Mouse (Mus musculus): ENCODE measurements around the gene Tmem248. TPM values are rescaled to one million over a fixed set of nuclear protein-coding genes. Genes with fewer than 3 reads are reported as not detected.

Tmem248 gene
- total and polyA plus RNA-seq, 3 experiments, result 20.8 to 46.1 (median 35.7) TPM

GRCm38 (mm10) chr5:130275509-130275908 lies 58.6 kb downstream of the Tmem248 start:
- TF ChIP-seq POLR2A (IDR thresholded peaks at IDR 0.05; ENCODE audit: insufficient read depth, low read depth, low read length) (no peak), CTCF (IDR thresholded peaks at IDR 0.05) (no peak; the same call in 1 of the 2 replicates), EP300 (IDR thresholded peaks at IDR 0.05; ENCODE audit: insufficient read depth, low read depth, low read length) (no peak)
- no peak overlapping the region for H3K27ac ChIP-seq
- no peaks in the 10 kb centered on the region for H3K79me2 ChIP-seq (replicated peaks; ENCODE audit: control insufficient read depth, insufficient read depth, low read length)
- H3K27me3 ChIP-seq (ENCODE audit: control insufficient read depth, insufficient read depth, low read length), result no peaks in the 10 kb centered on the region
- DNase-seq, result no peak
- no peaks in the 10 kb centered on the region for H3K4me1 ChIP-seq (ENCODE audit: control insufficient read depth, insufficient read depth, low read length)
- WGBS, result 35% methylated on average over 4 of the region's 4 CpGs
- H3K9ac ChIP-seq (ENCODE audit: low read depth, low read length), result no peak overlapping the region
- no peaks in the 10 kb centered on the region for H3K36me3 ChIP-seq (ENCODE audit: control insufficient read depth, insufficient read depth, low read length)
- intact Hi-C loops (cut with DNase I), result no loop called here
- H3K4me3 ChIP-seq, result no peak overlapping the region

- Histone ChIP-seq H3K36me3 (ENCODE audit: control insufficient read depth, insufficient read depth, low read length) (no peaks in the 10 kb centered on the region), H3K27ac (no peak overlapping the region; the same call in 1 of the 2 replicates), H3K4me1 (ENCODE audit: control insufficient read depth, insufficient read depth, low read length) (no peaks in the 10 kb centered on the region), H3K79me2 (replicated peaks; ENCODE audit: control insufficient read depth, insufficient read depth, low read length) (no peaks in the 10 kb centered on the region), H3K4me3 (no peak overlapping the region), H3K9ac (ENCODE audit: low read depth, low read length) (no peak overlapping the region), H3K27me3 (ENCODE audit: control insufficient read depth, insufficient read depth, low read length) (no peaks in the 10 kb centered on the region)
- intact Hi-C loops (cut with DNase I), result no loop called here
- 39% methylated on average over 7 of the region's 7 CpGs for WGBS
- no peak for DNase-seq
- no peak for TF ChIP-seq CTCF (IDR thresholded peaks at IDR 0.05)
- TF ChIP-seq POLR2A (IDR thresholded peaks at IDR 0.05; ENCODE audit: insufficient read depth, low read depth, low read length), result no peak
- TF ChIP-seq EP300 (IDR thresholded peaks at IDR 0.05; ENCODE audit: insufficient read depth, low read depth, low read length), result no peak
These were observed 61.2 kb downstream of the Tmem248 start for GRCm38 (mm10) chr5:130278011-130278472.

GRCm38 (mm10) chr5:130283079-130283732 lies 66.3 kb downstream of the Tmem248 start:
- Histone ChIP-seq H3K79me2 (replicated peaks; ENCODE audit: control insufficient read depth, insufficient read depth, low read length) (no peaks in the 10 kb centered on the region), H3K4me3 (no peak overlapping the region), H3K4me1 (ENCODE audit: control insufficient read depth, insufficient read depth, low read length) (no peaks in the 10 kb centered on the region), H3K9ac (ENCODE audit: low read depth, low read length) (no peak overlapping the region), H3K36me3 (ENCODE audit: control insufficient read depth, insufficient read depth, low read length) (no peaks in the 10 kb centered on the region), H3K27me3 (ENCODE audit: control insufficient read depth, insufficient read depth, low read length) (no peaks in the 10 kb centered on the region), H3K27ac (no peak overlapping the region)
- no peak for DNase-seq
- intact Hi-C loops (cut with DNase I), result no loop called here
- 93% methylated on average over 9 of the region's 9 CpGs for WGBS
- TF ChIP-seq POLR2A (IDR thresholded peaks at IDR 0.05; ENCODE audit: insufficient read depth, low read depth, low read length) (no peak), CTCF (IDR thresholded peaks at IDR 0.05) (no peak), EP300 (IDR thresholded peaks at IDR 0.05; ENCODE audit: insufficient read depth, low read depth, low read length) (no peak)

- no peak for DNase-seq
- intact Hi-C loops (cut with DNase I), result no loop called here
- Histone ChIP-seq H3K27me3 (ENCODE audit: control insufficient read depth, insufficient read depth, low read length) (no peaks in the 10 kb centered on the region), H3K4me1 (ENCODE audit: control insufficient read depth, insufficient read depth, low read length) (no peaks in the 10 kb centered on the region), H3K36me3 (ENCODE audit: control insufficient read depth, insufficient read depth, low read length) (no peaks in the 10 kb centered on the region), H3K27ac (no peak overlapping the region), H3K9ac (ENCODE audit: low read depth, low read length) (no peak overlapping the region), H3K79me2 (replicated peaks; ENCODE audit: control insufficient read depth, insufficient read depth, low read length) (no peaks in the 10 kb centered on the region; the same call in 1 of the 2 replicates), H3K4me3 (no peak overlapping the region)
- WGBS, result 88% methylated on average over 7 of the region's 7 CpGs
- TF ChIP-seq EP300 (IDR thresholded peaks at IDR 0.05; ENCODE audit: insufficient read depth, low read depth, low read length), result no peak
- TF ChIP-seq CTCF (IDR thresholded peaks at IDR 0.05), result no peak
These were observed 71.2 kb downstream of the Tmem248 start for GRCm38 (mm10) chr5:130288106-130288505.

- Histone ChIP-seq H3K4me3 (no peak overlapping the region), H3K27me3 (ENCODE audit: control insufficient read depth, insufficient read depth, low read length) (no peaks in the 10 kb centered on the region), H3K27ac (no peak overlapping the region), H3K36me3 (ENCODE audit: control insufficient read depth, insufficient read depth, low read length) (no peaks in the 10 kb centered on the region), H3K79me2 (replicated peaks; ENCODE audit: control insufficient read depth, insufficient read depth, low read length) (no peaks in the 10 kb centered on the region; the same call in 1 of the 2 replicates), H3K4me1 (ENCODE audit: control insufficient read depth, insufficient read depth, low read length) (no peaks in the 10 kb centered on the region), H3K9ac (ENCODE audit: low read depth, low read length) (no peak overlapping the region)
- DNase-seq, result no peak
- no peak for TF ChIP-seq CTCF (IDR thresholded peaks at IDR 0.05)
- TF ChIP-seq POLR2A (IDR thresholded peaks at IDR 0.05; ENCODE audit: insufficient read depth, low read depth, low read length), result no peak
- TF ChIP-seq EP300 (IDR thresholded peaks at IDR 0.05; ENCODE audit: insufficient read depth, low read depth, low read length), result no peak
- intact Hi-C loops (cut with DNase I), result no loop called here
- WGBS, result 97% methylated on average over 6 of the region's 6 CpGs
These were observed 73.4 kb downstream of the Tmem248 start for GRCm38 (mm10) chr5:130290242-130290641.

- H3K36me3 ChIP-seq (ENCODE audit: control insufficient read depth, insufficient read depth, low read length), result no peaks in the 10 kb centered on the region
- H3K27me3 ChIP-seq (ENCODE audit: control insufficient read depth, insufficient read depth, low read length), result no peaks in the 10 kb centered on the region
- no peaks in the 10 kb centered on the region; the same call in 1 of the 2 replicates for H3K79me2 ChIP-seq (replicated peaks; ENCODE audit: control insufficient read depth, insufficient read depth, low read length)
- no peak overlapping the region for H3K4me3 ChIP-seq
- no peak overlapping the region for H3K27ac ChIP-seq
- H3K4me1 ChIP-seq (ENCODE audit: control insufficient read depth, insufficient read depth, low read length), result no peaks in the 10 kb centered on the region
- intact Hi-C loops (cut with DNase I), result no loop called here
- WGBS, result 89% methylated on average over 12 of the region's 12 CpGs
- no peak overlapping the region for H3K9ac ChIP-seq (ENCODE audit: low read depth, low read length)
- no peak for DNase-seq
- TF ChIP-seq POLR2A (IDR thresholded peaks at IDR 0.05; ENCODE audit: insufficient read depth, low read depth, low read length) (no peak), CTCF (IDR thresholded peaks at IDR 0.05) (no peak), EP300 (IDR thresholded peaks at IDR 0.05; ENCODE audit: insufficient read depth, low read depth, low read length) (no peak)
These were observed 73.9 kb downstream of the Tmem248 start for GRCm38 (mm10) chr5:130290775-130291174.
